Mouse (Mus musculus) cerebellum, adult (tissue): ENCODE results near the gene Prpf6.

Experiments
- ATAC-seq: cut with Nextera tagmentation; 2 replicates; pipeline ENCODE4 v1.9.2; 2017; ENCODE audit warnings: mild to moderate bottlenecking, moderate library complexity, mixed read lengths; ENCODE audit not compliant: insufficient number of reproducible peaks, low FRiP score, low TSS enrichment

Gene Prpf6

GRCm38 (mm10) chr2:181653065-181653464 is 61.4 kb downstream of the Prpf6 start:
- ATAC-seq, result no peak

- no peak for ATAC-seq
Observed at GRCm38 (mm10) chr2:181653523-181653922, 61.9 kb downstream of the Prpf6 start.

GRCm38 (mm10) chr2:181656734-181657133 is 65.1 kb downstream of the Prpf6 start, which contains the start of gene Gm29797:
Gene Gm29797 (plus strand): TSS chr2:181657034.
- ATAC-seq, result no peak

- no peak for ATAC-seq
Observed at GRCm38 (mm10) chr2:181657441-181657840, 65.8 kb downstream of the Prpf6 start.

- no peak for ATAC-seq
Observed at GRCm38 (mm10) chr2:181658528-181658927, 66.9 kb downstream of the Prpf6 start.

- ATAC-seq, result no peak
Observed at GRCm38 (mm10) chr2:181658930-181659555, 67.4 kb downstream of the Prpf6 start.

- peak; percentile 72 for ATAC-seq
Observed at GRCm38 (mm10) chr2:181659609-181660055, 68.0 kb downstream of the Prpf6 start.

GRCm38 (mm10) chr2:181662620-181663297 is 71.1 kb downstream of the Prpf6 start:
- no peak for ATAC-seq

GRCm38 (mm10) chr2:181663298-181663630 is 71.6 kb downstream of the Prpf6 start:
- ATAC-seq, result no peak

- no peak for ATAC-seq
Observed at GRCm38 (mm10) chr2:181670285-181670912, 78.7 kb downstream of the Prpf6 start.

- no peak for ATAC-seq
Observed at GRCm38 (mm10) chr2:181670913-181671311, 79.2 kb downstream of the Prpf6 start.

- ATAC-seq, result no peak
Observed at GRCm38 (mm10) chr2:181671326-181671725, 79.7 kb downstream of the Prpf6 start, which contains the start of gene Sox18. Gene Sox18 (minus strand): TSS chr2:181671640.

GRCm38 (mm10) chr2:181671984-181672383 is 80.3 kb downstream of the Prpf6 start:
- ATAC-seq, result no peak

- no peak for ATAC-seq
Observed at GRCm38 (mm10) chr2:181673501-181673900, 81.8 kb downstream of the Prpf6 start.

- ATAC-seq, result no peak
Observed at GRCm38 (mm10) chr2:181674934-181675333, 83.3 kb downstream of the Prpf6 start.

- ATAC-seq, result no peak
Observed at GRCm38 (mm10) chr2:181675454-181675853, 83.8 kb downstream of the Prpf6 start.

- ATAC-seq, result no peak
Observed at GRCm38 (mm10) chr2:181676424-181676823, 84.8 kb downstream of the Prpf6 start.

- no peak for ATAC-seq
Observed at GRCm38 (mm10) chr2:181677096-181677754, 85.6 kb downstream of the Prpf6 start.

GRCm38 (mm10) chr2:181677755-181678098 is 86.1 kb downstream of the Prpf6 start:
- no peak for ATAC-seq

GRCm38 (mm10) chr2:181678780-181679179 is 87.1 kb downstream of the Prpf6 start:
- ATAC-seq, result peak; percentile 36; the same call in 1 of the 2 replicates
